In genomic region chr4:141964575-141964974, GRCm38 (mm10) we compare ENCODE assay signal across 11 mouse cellular contexts. TPM values are rescaled to one million over a fixed set of nuclear protein-coding genes. Genes with fewer than 3 reads are reported as not detected.
A peak's percentile ranks its signal among the peaks of the same experiment; 100 is the strongest.
DNase-seq lines count a peak whose midpoint lies in the region; TF ChIP-seq lines count a peak whose summit lies in the region.
"Had no signal": no experiment of that assay in that cellular context is flagged by ENCODE, and none has a peak within 500 bp of the region (broad histone marks: within the 10 kb centered on the region; RNA-seq: fewer than 3 reads in every experiment).

No protein-coding gene starts in this region.

- TF ChIP-seq CTCF in olfactory bulb, adult 2 months (IDR thresholded peaks at IDR 0.05; ENCODE audit: insufficient read depth, low read depth, low read length): no peak

- TF ChIP-seq POLR2A in olfactory bulb, adult 2 months (IDR thresholded peaks at IDR 0.05; ENCODE audit: insufficient read depth, low read depth, low read length): no peak

- peak overlapping the region; percentile 81 for H3K27ac ChIP-seq in olfactory bulb, adult 2 months (ENCODE audit: insufficient read depth, low read depth, low read length)
- H3K27ac ChIP-seq: liver, embryonic 13.5 days had no signal

- 20% methylated on average over 6 of the region's 6 CpGs for WGBS in olfactory bulb, adult 2 months

- DNase-seq in cerebellum, postnatal 10 days: peak; percentile 15 to 51
- no peak for DNase-seq in cerebellum, postnatal 36 days
- peak; percentile 74 to 85 for DNase-seq in left cerebral cortex, adult 18-20 months (ENCODE audit: low spot score in 2 of 2)
- DNase-seq in left cerebral cortex, adult 11 months (ENCODE audit: low spot score): no peak
- peak; percentile 71 to 84 for DNase-seq in layer of hippocampus, adult 8-10 months (ENCODE audit: low spot score in 2 of 2)
- no peak for DNase-seq in spleen, adult 12 weeks (ENCODE audit: low spot score)
- no peak for DNase-seq in thymus, postnatal 25 days
- DNase-seq: liver, embryonic 13.5 days; spleen, adult 18-20 months had no signal

- H3K4me1 ChIP-seq in olfactory bulb, adult 2 months (ENCODE audit: control insufficient read depth, insufficient read depth, low read length): peaks cover 14% of the 10 kb centered on the region
- H3K4me1 ChIP-seq: liver, embryonic 13.5 days had no signal

- H3K4me3 ChIP-seq in olfactory bulb, adult 2 months (ENCODE audit: insufficient read depth, low read depth, low read length): no peak overlapping the region
- H3K4me3 ChIP-seq: liver, embryonic 13.5 days had no signal

RNA-seq across cellular contexts. Expression of gene Fhad1, which starts 50.3 kb away (rescaled TPM):
- 1 to 10 TPM; 7.4 to 9.1 TPM for total RNA-seq in left cerebral cortex, adult 18-20 months (2021)
- total RNA-seq in layer of hippocampus, adult 8-10 months (2022): 10 to 100 TPM in 1 of 4 experiments, 1 to 10 TPM in 3; 6.9 to 10.4 (median 9.0) TPM
- not detected in 2 replicates for polyA plus RNA-seq in olfactory bulb, adult 2 months (2012; ENCODE audit: insufficient read depth, insufficient read length, low replicate concordance, missing spikeins)
- total RNA-seq: common myeloid progenitor, adult 5-6 weeks had no signal

Comparison
In these comparisons a context has a peak if more than half of its experiments do, and no peak if none do; other contexts are left out.
1. DNase-seq: peak in cerebellum, postnatal 10 days (2 of 2), left cerebral cortex, adult 18-20 months (2 of 2) and layer of hippocampus, adult 8-10 months (2 of 2); none in cerebellum, postnatal 36 days (0 of 2), left cerebral cortex, adult 11 months (single experiment), spleen, adult 12 weeks (single experiment) and thymus, postnatal 25 days (single experiment).